18 mouse cellular contexts compared by ENCODE assay signal in the genomic region with DNA sequence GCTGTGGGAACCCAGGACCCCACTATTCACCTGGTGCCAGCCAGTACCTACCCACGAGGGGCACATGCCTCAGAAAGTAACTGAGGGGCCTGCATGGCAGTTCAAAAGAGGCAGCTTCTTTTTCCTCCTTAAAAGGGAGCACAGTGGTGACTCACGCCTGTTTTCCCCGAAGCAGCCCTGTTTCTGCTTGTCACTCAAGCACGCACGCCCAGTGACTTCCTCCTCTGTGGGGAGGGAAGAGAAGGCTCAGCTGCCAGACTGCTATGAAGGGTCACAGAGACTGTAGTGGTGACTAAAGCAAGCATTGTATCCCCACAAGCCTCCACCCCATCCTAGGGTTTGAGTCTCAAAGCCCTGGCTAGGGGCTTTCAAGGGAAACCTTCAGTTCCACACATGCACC. TPM values are rescaled to one million over a fixed set of nuclear protein-coding genes. Genes with fewer than 3 reads are reported as not detected.
DNase-seq lines count a peak whose midpoint lies in the region; TF ChIP-seq lines count a peak whose summit lies in the region.
"Had no signal": no experiment of that assay in that cellular context is flagged by ENCODE, and none has a peak within 500 bp of the region (broad histone marks: within the 10 kb centered on the region; RNA-seq: fewer than 3 reads in every experiment).

No protein-coding gene starts in this region.

- no peak for TF ChIP-seq EP300 in MEL (IDR thresholded peaks at IDR 0.05; ENCODE audit: low read depth in 1 of 2, low read length in 2 of 2)

- no peaks in the 10 kb centered on the region for H3K4me1 ChIP-seq in MEL (ENCODE audit: control insufficient read depth in 1 of 2, insufficient read depth in 2 of 2, low read length in 2 of 2)
- H3K4me1 ChIP-seq: heart, embryonic 15.5 days; liver, embryonic 13.5 days had no signal

- TF ChIP-seq CTCF in MEL (IDR thresholded peaks at IDR 0.05 in 2 of 3, conservative IDR thresholded peaks at IDR 0.05 in 1 of 3; ENCODE audit: control insufficient read depth in 1 of 3, insufficient read depth in 1 of 3, low read depth in 2 of 3, low read length in 3 of 3, poor library complexity in 1 of 3, severe bottlenecking in 1 of 3), result no peak

- H3K27me3 ChIP-seq in MEL (ENCODE audit: control insufficient read depth in 1 of 2, insufficient read depth in 2 of 2, low read length in 2 of 2), result no peaks in the 10 kb centered on the region
- H3K27me3 ChIP-seq: liver, embryonic 13.5 days had no signal

- H3K27ac ChIP-seq in MEL (ENCODE audit: control insufficient read depth, low read depth, low read length), result no peak overlapping the region
- H3K27ac ChIP-seq: gastrocnemius, adult 2 months; heart, embryonic 15.5 days; liver, embryonic 13.5 days; midbrain, embryonic 12.5 days had no signal

- H3K36me3 ChIP-seq in MEL (ENCODE audit: control insufficient read depth in 1 of 2, insufficient read depth in 2 of 2, low read length in 2 of 2), result no peaks in the 10 kb centered on the region
- H3K36me3 ChIP-seq: heart, embryonic 15.5 days; liver, embryonic 13.5 days; midbrain, embryonic 12.5 days had no signal

- no peak for TF ChIP-seq RAD21 in MEL (IDR thresholded peaks at IDR 0.05; ENCODE audit: low read depth, low read length)

- H3K9me3 ChIP-seq in MEL (replicated peaks; ENCODE audit: insufficient read depth, low read length), result no peaks in the 10 kb centered on the region
- H3K9me3 ChIP-seq: heart, embryonic 15.5 days; liver, embryonic 13.5 days; midbrain, embryonic 12.5 days had no signal

- H3K79me2 ChIP-seq in MEL (ENCODE audit: control insufficient read depth, insufficient read depth, low read length, poor library complexity), result no peaks in the 10 kb centered on the region

- no peak overlapping the region for H3K9ac ChIP-seq in MEL (ENCODE audit: control insufficient read depth, low read depth, low read length, poor library complexity, severe bottlenecking)
- H3K9ac ChIP-seq: heart, embryonic 15.5 days; liver, embryonic 13.5 days; midbrain, embryonic 12.5 days had no signal

- DNase-seq in kidney, postnatal 4 days, result peak; percentile 43 to 57
- no peak for DNase-seq in kidney, adult 9 months
- peak; percentile 67 for DNase-seq in right cerebral cortex, adult 18-20 months
- DNase-seq in right cerebral cortex, postnatal 10 days (ENCODE audit: low spot score in 2 of 2), result no peak
- peak; percentile 13 for DNase-seq in MEL (ENCODE audit: low read depth, low spot score)
- DNase-seq in c-Kit-positive CD71-negative TER-119-negative erythroid progenitor cells, embryonic 14.5 days (ENCODE audit: low read depth), result peak; percentile 37
- no peak for DNase-seq in embryo, embryonic 11 days
- DNase-seq: cerebellum, adult 11 months; cerebellum, postnatal 14 days; gastrocnemius, adult 2 months; liver, embryonic 13.5 days; thymus, adult 18-20 months had no signal

- no peak overlapping the region for H3K4me3 ChIP-seq in MEL (ENCODE audit: control insufficient read depth in 1 of 2, insufficient read depth in 1 of 2, low read depth in 2 of 2, low read length in 2 of 2)
- H3K4me3 ChIP-seq: gastrocnemius, adult 2 months; heart, embryonic 15.5 days; liver, embryonic 13.5 days; midbrain, embryonic 12.5 days; myocyte had no signal

- TF ChIP-seq POLR2A in MEL (IDR thresholded peaks at IDR 0.05; ENCODE audit: control insufficient read depth in 1 of 2, insufficient read depth in 1 of 2, low read depth in 1 of 2, low read length in 2 of 2, poor library complexity in 1 of 2), result no peak

TF ChIP-seq in MEL, 35 proteins besides CTCF, POLR2A, EP300 and RAD21:
- TF ChIP-seq USF2 (IDR thresholded peaks at IDR 0.05; ENCODE audit: borderline replicate concordance in 1 of 2, insufficient read depth in 1 of 2, low read depth in 1 of 2, low read length in 2 of 2) (no peak), POLR2AphosphoS2 (IDR thresholded peaks at IDR 0.05; ENCODE audit: low read length) (no peak), USF1 (IDR thresholded peaks at IDR 0.05; ENCODE audit: low read depth, low read length) (no peak), SIN3A (IDR thresholded peaks at IDR 0.05; ENCODE audit: low read length) (no peak), SMC3 (IDR thresholded peaks at IDR 0.05; ENCODE audit: low read depth, low read length) (no peak), CHD2 (IDR thresholded peaks at IDR 0.05; ENCODE audit: low read length) (no peak), NELFE (IDR thresholded peaks at IDR 0.05; ENCODE audit: low read depth, low read length) (no peak)

RNA-seq across cellular contexts. Expression of a gene that starts 51.9 kb away (rescaled TPM):
- not detected in 2 replicates for total RNA-seq in MEL (2012; rRNA removed)
- not detected for polyA plus RNA-seq in MEL (2012; ENCODE audit: insufficient read depth in 1 of 2, insufficient read length in 2 of 2, low read depth in 1 of 2, low replicate concordance in 2 of 2, missing spikeins in 1 of 2)
- total RNA-seq: granulocyte monocyte progenitor cell, adult 5-6 weeks; neutrophil, adult 5-6 weeks had no signal
- polyA plus RNA-seq: inflammation-experienced regulatory T-cells, adult 6 months had no signal

Comparison
In these comparisons a context has a peak if more than half of its experiments do, and no peak if none do; other contexts are left out.
1. DNase-seq: peak in kidney, postnatal 4 days (2 of 2), right cerebral cortex, adult 18-20 months (single experiment), MEL (single experiment) and c-Kit-positive CD71-negative TER-119-negative erythroid progenitor cells, embryonic 14.5 days (single experiment); none in kidney, adult 9 months (single experiment), right cerebral cortex, postnatal 10 days (0 of 2) and embryo, embryonic 11 days (single experiment).